Mouse (Mus musculus) layer of hippocampus, adult 8-10 months (tissue): ENCODE results near the gene Foxj2. TPM values are rescaled to one million over a fixed set of nuclear protein-coding genes. Genes with fewer than 3 reads are reported as not detected.

Source experiments
- DNase-seq, 2 experiments: peaks; one replicate each; pipeline ENCODE4 v3.0.0; 2022; ENCODE audit warnings: low spot score in 2 of 2
- total RNA-seq, 4 experiments: library from RNA; stranded (reverse); gene quantifications; 2 replicates each; pipeline ENCODE4 v1.2.4; 2022

Foxj2 gene
- total RNA-seq, result 10 to 100 TPM; 26.8 to 29.2 (median 27.8) TPM

DNA sequence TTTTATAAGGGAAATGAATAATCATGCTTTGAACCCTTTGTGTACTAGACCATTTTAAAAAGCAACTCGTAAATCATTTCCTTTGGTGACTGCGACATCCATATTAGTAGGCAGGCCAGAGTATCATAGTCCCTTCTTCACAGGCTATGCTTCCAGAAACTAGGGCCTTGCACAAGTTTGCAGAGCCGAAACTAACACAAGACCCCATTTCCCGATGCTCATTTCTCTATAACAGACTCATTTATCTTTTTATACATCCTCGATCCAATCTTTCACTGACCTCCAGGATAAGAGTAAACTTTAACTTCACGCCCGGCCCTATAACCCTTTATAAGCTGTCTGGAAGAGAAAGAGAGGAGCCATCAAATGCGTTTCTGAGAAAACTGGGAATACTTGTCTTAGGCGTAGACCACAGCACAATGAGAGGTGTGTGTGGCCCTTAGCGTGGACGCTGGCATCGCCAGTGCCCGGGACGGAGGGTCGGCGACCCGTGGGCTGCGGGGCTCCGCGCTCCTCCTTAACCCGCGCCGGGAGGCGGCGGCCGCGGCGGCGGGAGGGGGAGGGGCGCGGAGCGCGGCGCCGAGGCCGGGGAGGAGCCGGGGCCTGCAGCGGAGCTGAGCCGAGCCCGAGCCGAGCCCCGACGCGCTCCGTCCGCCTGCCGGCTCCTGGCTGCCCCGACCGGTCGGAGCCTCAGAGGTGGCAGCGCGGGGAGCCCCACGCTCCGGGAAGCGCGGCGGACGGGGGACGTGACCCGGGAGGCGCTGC lies at the start of gene Foxj2:
Foxj2 (plus strand) TSS at position 609 of the 765 bp plus-strand sequence.
- DNase-seq, result peak in 1 of 2 experiments; percentile 48

DNA sequence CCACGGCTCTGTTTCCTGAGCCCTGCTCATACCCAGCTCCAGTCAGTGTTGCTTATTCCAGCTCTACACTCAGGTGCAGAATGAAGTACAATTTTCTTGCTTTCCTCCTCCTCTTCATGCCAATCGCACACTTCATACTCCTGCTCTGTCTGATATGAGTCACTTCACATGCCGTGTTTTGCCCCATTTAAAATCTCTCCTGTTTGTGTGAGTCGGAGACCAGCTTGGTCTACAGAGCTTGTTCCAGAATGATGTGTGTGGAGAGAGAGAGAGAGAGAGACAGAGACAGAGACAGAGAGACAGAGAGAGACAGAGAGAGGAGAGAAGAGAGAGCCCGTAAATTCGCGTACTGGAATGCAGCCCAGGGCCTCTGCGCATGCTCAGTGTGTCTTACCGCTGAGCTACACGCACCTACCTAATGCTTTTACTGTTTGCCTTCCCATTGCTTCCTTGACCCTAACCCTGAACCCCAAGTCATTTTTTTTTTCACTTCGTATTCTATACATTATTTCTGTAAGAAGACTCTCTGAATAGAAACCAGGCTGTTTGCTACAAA lies 48.9 kb upstream of the Foxj2 start:
- DNase-seq, result no peak

DNA sequence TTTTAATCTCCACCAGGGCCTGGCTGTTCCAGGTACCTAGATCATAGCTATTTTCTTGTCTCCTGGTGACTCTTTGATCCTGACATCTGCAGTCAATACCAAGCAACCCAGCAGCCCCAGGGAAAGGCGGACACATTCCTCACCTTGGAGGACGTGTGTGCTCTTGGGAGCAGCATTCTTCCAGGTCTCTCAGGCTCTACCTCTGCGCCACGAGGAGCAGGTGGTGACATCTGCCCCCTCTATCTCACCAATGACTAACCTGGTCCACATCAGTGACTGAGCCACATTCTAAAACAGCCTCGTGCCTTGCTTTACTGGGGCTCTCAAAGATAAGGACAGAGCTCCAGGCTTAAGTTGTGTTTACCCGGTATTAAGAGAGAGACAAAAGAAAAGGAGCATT lies 47.0 kb upstream of the Foxj2 start:
- DNase-seq, result no peak

DNA sequence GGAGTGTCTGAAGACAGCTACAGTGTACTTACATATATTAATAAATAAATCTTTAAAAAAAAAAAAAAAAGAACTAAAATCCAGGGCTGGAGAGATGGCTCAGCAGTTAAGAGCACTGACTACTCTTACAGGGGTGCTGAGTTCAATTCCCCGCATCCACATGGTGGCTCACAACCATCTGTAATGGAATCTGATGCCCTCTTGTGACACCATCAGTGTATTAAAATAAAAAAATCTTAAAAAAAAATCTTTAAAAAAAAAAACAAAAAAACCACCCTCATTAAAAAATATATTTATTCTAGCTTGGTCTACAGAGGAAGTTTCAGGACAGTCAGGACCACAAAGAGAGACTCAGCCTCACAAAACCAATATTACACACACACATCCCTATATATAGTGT lies 45.4 kb upstream of the Foxj2 start:
- no peak for DNase-seq

DNA sequence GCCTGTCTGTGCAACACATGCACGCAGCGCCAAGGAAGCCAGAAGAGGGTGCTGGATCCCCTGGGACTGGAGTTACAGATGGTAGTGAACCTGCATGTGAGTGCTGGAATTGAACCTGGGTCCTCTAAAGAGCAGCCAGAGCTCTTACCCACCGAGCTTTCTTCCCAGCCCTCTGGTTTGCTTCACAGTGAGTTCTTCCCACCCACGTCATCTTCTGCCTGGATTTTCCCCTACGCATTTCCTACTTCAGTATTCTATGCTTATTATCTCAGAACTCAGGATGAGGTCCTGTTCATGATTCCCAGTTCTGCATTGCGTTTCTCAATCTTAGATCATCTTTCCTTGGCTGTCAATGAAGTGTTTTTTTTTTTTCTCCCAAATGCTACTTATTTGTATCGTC lies 43.7 kb upstream of the Foxj2 start:
- no peak for DNase-seq

DNA sequence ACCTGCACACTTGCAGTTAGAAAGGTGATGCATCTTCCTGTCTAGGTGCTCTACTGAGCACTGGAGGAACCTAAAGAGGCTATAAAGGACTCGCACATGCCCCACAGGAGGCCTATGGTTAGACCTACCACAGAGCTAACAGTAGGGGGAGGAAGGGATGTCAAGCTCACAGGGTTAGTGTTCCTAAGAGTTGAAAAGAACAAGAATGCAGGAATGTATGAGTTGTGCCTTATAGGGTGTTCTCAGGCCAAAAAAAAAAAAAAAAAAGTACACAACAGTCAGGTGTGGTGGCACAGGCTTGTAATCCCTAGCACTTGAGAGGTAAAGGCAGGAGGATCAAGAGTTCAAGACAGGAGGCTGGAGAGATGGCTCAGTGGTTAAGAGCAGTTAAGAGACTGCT lies 39.8 kb upstream of the Foxj2 start:
- DNase-seq, result no peak

DNA sequence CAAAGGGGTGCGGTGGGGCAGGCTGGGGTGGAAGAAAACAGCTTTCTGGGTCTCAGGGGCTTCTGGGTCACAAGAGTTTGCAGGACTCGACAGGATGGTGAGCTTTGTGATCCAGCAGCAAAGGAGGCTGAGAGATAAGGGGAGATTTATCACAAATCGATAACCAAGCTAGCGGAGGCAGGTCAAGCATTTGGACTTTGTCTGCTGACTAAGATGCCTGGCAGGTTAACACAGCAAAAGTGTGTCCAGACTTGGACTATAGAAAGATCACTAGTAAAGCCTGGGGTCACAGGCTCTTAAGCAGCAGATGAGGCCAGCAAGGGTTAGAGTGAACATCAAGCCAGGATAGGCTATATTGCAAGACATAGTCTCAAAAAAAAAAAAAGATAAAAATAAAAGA lies 38.5 kb upstream of the Foxj2 start:
- no peak for DNase-seq

DNA sequence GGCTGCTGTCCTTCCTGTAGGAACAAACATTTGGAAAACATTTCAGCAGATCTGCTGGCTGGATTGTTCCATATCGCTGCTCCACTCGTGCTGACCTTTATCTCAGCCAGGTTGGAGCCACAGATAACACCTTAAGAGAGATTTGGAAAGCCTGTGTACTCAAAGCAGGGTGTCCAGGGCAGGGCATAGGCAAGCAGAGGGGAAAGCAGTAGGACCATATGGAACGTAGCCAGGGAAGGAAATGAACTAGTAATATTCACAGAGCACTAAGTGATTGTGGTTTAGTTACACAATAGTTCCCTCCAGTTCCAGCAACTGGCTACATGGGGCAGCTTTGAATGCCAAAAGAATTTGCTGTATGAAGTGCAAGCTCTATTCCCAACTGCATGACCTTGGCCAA lies 37.5 kb upstream of the Foxj2 start:
- no peak for DNase-seq

DNA sequence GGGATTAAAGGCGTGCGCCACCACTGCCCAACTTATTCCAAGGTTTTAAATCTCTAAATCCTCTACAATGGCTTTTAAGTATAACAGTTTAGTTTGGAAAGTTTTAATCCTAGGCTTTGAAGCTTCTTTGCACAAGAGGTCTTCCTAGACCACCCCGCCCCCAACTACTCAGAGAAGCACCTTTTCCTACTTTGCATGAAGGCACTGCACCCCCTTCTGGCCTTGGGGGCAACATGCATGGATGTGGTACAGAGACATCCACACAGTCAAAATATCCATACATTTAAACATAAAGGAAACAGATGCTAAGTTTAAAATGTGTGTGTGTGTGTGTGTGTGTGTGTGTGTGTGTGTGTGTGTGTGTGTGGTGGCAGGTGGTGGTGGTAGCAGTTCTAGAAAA lies 34.8 kb upstream of the Foxj2 start:
- DNase-seq, result no peak

DNA sequence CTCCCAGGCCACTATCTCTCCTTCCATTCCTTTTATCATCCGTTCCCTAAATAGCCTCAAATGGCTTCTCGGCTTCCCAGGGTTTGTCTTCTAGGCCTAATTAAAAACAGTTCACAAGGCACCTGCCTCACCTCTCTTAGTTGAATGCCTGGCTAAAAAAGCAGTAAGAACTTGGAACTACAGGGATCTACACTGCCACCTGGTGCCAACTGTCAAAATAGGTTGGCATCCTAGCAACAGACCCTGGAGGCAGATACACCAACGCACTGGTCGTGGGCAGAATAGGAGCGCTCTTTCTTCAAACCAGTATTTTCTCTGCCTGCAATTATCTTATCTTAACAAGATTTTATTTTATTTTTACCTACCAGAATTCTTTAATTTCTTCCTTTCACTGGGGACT lies 33.4 kb upstream of the Foxj2 start:
- peak; percentile 72 to 82 for DNase-seq

DNA sequence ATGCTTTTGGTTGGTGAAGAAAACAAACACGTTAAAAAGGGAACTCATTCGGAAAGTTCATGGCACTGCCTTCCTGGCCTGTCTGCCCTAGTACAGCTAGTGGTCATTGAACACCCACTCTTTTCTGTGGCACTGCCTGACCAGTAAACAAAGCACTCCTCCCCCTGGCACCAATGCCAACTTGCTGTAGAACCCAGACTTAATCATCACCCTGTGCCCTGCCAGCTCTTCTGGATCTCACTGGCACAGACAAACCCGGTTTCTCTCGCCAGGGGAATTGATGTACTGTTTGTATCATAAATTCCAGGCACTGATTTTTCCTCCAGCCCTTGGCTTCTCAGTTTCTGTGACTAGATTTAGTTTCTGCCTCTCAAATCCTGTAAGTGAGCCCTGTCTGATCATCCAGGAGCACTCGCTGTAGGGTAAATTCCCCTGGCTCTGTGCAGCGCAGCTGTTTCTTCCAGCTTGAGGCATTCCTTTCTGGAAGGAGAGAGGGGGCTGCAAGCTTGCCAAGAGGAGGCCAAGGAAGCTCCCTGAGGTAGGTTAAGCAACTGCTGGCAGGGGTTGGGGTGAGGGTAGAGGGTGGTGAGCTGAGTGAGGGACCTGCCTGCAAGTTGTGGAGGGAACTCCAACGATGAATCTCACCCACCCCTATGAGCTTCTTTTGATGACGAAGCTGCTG lies 24.3 kb upstream of the Foxj2 start:
- DNase-seq, result no peak

DNA sequence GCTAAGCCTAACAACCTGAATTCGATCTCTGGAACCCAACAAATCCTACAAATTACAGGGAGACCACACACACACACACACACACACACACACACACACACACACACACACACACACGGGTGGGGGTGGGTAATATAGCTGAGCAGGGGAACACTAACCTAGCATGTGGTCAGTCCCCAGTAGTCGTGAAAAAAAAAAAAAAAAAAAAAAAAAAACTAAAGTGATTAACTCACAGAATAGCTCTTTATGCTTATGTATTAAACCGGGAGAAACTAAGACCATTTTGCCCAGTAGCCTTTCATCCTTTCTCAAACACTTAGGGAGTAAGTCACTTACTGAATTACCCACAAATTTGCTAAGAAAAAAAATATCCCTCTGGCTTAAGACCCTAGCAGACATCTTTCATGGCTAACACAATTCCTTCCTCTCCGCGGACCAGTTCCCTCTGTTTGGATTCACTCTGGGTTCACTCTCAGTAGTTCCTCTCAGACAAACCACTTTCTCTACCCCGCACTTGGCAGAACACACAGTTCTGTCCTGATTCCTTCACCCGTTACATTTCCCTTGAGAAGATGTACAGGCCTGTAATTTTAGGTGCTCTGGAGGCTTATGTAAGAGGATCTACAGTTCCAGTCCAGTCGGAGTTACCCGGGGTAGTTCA lies 18.9 kb upstream of the Foxj2 start:
- DNase-seq, result peak in 1 of 2 experiments; percentile 57

DNA sequence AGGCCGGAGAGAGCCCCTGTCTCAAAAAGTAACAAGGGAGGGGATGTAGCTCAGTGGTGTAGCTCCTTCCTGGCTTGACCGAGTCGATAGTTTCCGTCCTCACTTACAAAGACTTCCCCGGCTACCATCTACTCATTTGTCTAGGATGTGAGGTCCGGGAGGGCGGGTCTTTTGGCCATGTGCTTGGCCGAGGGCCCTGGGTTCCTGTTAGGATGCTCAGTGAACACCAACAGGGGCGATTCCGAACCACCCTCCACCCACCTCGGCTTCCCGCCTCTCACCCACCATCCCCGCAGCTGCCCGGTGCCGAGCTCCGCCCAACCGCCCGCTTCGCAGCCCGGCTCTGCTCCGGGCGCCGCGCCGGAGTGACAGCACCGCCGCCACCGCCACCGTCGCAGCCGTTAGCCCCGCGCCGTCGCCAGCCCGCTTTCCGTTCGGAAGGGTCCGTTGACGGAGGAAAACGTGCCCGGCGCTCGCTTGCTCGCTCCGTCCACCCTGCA lies 18.4 kb upstream of the Foxj2 start, which contains the start of gene Slc2a3:
Slc2a3 (minus strand) TSS at position 340 of the 500 bp plus-strand sequence.
- peak in 1 of 2 experiments; percentile 41 for DNase-seq

DNA sequence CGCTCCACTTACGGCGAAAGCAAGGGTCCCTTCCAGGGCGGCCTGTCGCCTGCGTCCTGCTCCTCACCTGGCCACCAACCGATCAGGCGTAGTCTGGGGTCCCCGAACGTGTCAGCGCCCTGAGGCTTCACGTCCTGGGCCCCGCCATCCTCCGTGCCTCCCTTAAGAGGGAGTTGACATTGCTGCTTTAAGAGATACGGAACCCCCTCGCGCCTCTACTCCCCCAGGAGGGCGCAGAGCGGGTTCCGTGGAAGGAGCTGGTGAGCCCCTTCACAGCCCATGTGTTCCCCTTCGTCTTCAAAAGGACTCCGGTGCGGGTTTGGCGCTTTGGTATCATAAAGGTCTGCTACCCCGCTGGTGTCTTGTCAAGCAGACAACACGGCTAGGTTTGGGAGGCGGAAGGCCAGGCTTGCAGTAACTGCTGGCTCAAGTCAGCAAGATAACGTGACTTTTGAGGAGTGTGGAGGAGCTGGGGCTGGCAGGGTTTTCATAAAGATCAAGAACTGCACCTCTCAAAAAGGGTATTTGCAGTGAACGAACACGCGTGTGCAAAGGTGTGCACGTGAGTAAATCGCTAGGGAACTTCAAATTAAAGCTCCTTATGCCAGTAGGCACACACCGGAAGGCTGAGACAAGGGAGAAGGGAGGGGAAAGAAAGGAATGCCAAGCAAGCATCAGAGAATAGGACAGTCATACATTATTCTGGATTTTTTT lies 17.8 kb upstream of the Foxj2 start:
- DNase-seq, result no peak

DNA sequence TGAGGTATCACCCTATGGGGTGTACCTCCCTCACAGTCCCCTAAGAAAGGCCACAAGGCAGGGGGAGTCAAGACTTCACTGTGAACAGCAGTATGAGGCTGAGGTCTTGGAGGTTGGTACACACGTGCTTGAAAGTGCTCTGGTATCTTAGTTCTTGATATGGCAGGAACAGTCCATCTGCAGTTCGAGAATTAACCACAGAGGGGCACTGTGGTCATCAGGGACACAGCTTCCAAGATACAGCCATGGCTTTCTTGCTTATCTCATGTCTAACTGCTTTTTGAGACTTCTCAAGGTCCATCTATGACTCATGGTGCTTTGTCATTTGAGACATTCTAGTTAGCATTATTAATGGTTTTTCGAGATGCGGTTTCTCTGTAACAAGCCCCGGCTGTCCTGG lies 15.3 kb upstream of the Foxj2 start:
- DNase-seq, result peak in 1 of 2 experiments; percentile 85

DNA sequence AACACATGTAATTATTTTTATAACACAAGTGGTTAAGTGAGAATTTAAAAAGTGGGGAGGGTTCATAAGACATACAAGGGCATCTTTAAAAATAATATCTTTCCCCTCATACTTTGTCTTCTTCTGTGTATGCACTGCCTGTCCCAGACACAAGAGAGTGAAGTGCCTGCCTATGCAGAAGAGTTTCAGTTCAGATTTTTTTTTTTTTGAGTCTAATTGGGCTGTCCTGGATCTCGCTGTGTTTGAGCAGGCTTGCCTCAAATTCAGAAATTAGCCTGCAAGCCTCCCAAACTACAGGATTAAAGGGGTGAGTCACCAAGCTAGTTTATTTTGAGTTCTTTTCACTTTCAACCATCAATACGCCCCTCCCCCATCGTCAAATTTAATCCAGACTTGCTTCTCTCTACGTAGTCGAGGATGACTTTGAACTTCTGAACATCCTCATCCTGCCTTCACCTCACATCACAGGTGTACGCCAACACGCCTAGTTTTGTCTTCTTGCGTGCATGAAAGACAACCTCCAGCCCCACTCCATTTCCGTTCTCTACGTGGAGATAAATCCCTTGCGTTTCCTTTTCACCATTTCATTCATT lies 9.6 kb upstream of the Foxj2 start:
- no peak for DNase-seq

DNA sequence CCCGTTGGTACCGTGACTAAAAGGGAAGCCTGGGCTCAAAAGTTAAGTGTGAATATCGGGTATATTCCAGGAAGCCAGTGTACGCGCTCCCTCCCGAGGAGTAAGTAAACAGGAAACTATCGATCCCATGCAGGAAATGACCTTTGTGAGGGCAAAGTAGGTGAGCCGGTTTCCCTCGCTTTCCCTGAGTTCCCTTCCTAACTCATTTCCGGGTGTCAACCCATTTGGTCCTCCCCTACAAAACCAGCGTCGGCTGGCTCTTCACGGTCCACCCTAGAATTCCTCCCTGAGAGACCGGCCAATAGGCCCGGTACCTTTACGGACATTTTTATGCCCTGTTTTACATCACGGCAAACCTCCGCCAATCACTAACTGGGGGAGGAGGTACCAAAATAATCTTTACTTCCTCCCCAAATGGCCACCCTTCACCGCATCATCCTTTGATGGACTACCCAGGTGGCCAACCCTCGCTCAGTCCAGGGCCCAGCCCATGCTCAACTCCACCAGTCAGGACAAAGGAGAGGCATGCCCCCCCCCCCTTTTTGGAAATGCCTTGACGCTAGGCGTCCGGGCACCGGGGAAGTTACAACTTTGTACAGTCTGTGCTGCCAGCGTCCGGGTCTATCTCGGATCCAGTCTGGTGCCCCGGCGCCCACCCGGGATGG lies 9.0 kb upstream of the Foxj2 start:
- peak; percentile 98 for DNase-seq

DNA sequence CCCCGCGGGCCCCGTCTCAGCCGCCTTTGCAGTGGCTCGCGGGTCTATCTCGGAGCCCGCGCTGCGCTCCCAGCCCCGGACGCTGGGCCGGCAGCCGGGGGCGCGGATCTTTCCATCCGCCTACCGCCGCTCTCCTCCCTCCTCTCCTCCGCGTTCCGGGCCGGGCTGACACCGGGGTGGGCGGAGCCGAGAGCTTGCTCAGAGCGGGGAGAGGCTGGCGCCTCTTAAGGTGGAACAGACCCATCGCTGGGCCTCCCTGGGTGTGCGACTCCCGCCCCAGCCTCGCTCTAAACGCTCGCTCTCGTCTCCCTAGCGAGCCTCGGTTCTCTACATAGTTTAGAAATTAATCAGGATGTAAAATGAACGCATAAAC lies 8.4 kb upstream of the Foxj2 start:
- DNase-seq, result peak; percentile 91 to 92

DNA sequence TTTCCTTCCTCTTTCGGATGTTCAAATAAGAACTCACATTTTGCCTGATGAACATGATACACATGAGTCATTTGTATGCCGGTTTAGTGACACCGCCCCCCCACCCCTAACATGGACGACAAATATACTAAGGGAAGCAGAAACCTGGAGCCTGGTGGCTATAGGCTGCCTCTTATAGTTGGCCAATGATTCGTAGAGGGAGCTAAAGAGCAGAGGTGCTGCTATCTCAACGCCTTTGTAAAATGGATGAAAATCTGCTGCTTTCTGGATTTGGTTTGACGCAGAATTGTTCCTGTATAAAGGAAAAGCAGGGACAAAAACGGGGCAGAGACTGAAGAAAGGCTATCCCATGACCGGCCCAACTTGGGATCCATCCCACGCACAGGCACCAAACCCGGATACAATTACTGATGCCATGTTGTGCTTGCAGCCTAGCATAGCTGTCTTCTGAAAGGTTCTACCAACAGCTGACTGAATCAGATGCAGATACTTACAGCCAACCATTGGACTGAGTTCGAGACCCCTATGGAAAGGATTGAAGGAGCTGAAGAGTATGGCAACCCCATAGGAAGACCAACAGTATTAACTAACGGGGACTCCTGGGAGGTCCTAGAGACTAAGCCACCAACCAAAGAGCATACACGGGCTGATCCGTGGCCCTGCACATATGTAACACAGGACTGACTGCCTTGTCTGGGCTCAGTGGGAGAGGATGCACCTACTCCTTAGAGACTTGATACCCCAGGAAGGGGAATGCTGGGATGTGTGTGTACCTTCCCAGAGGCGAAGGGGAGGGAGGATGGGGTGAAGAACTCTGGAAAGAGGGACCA lies 7.7 kb upstream of the Foxj2 start:
- no peak for DNase-seq
